Mouse (Mus musculus) gastrocnemius, postnatal 25 days (tissue): ENCODE measurements around the gene Ptprs. TPM values are rescaled to one million over a fixed set of nuclear protein-coding genes. Genes with fewer than 3 reads are reported as not detected.

ENCODE experiments used
- DNase-seq: peaks from one replicate; pipeline ENCODE4 v3.0.0; 2022
- microRNA-seq, 2 experiments: library from miRNA; unstranded; fragments of <30 nt; microRNA quantifications; one replicate each; pipeline ENCODE4 v1.2.0; 2021; ENCODE audit warnings: borderline replicate concordance in 2 of 2
- total RNA-seq, 2 experiments: library from RNA; stranded (reverse); gene quantifications; 1 replicate in 1 of 2; 2 replicates in 1 of 2; pipeline ENCODE4 v1.2.3; 2021

The Ptprs gene
- total RNA-seq, 2 experiments from 2014 or later, result 37.7 to 39.6 TPM

DNA sequence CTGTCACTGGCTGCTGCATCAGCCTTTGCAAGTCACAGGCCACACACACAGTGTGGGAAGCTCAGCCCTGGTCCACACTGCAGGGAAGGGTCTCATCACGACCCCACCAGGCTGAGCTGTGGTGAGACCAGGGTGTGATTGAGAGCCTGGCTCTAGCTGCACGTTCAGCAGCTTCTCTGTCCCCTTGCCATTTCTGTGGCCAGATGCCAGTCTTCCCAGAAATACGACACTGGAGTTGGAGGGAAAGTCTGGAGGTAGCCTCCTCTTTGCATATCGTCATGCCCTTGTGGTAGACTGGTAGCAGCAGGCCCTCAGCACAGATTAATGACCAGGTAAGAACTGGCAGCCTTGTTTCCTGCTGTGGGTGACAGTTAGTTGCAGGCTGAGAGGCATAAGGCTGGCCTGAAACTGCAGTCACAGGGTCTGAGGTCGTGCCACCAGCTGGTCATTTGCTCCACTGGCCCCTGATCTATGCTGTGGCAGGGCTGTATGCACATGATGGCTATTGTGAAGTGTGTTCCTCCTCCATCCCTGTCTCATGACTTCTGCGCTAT is 96.9 kb downstream of the Ptprs start:
- DNase-seq, result no peak

DNA sequence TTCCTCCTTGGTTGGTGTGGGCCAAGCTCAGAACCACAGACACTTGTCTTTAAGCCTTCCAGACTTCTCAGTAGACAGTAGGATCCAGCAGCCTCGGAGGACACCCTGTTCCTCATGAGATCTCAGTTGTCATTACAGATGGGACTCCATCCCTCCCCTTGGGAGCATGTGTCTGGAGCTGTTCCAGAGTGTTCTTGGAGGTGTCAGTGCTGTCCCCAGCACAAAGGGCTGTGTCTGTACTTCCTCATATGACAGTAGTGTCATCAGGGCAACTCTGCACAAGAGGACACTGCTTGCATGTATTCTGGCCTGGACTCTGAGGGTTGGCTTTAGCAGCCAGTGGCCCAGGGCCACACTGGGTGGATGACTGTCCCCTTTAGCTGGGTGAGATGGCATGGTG is 101.4 kb downstream of the Ptprs start:
- peak; percentile 63 for DNase-seq

DNA sequence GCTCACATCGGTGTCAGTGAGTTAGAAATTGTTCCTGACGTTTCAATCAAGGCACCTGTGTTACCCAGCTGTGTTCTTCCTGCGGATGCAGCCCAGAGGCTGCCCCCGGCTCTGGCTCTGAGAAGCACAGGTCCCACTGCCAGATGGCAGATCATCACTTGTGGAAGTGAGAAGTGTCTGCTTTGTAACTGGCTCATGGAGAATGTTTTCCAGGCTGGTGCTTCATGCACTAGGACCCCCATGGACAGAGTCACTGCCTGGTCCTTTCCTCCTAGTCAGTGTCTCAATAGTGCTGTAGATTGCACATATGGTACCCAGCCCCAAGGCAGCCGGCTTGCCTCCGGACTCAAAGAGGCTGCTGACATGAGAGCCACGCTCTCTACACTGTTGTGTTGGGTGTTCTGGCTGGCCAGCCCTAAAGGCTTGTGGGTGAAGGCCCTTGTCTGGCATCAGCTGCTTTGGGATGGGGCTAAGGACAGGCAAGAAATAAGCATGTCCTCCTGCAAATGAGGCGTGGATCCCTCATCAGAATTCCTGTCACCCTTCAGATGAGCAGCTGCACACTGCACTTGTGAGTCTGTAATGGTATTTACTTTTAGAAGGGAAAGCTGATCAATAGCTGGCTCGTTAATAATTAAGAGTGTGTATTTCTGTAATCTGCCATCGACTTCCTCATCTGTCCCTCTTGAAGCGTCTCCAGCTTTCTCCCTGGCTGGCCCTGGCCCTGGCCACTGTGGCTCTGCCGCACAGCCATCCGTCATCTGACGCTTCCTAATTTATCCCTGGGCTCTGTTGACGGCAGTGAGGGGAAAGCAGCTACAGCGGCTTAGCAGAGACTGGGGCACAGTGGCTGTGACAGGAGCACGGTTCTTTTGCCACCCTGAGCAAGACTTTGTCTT is 102.9 kb downstream of the Ptprs start:
- DNase-seq, result peak; percentile 45

DNA sequence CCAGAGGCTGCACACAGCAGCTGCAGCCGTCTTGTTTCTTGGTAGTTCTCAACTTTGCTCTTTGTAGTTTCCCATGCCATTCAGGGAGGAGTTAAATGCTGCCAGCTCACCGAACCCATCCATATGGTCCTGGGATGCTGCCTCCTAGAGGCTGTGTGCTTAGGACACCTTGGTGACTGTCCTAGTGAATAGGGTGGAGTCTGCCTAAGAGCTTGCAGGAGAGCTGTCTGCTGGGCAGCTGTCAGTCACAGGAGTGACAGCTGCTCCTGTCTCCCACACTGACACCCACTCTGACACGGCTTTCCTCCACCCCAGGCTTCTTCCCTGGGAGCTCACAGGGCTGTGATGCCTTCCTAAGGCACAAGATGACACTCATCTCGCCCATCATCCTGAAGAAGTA is 104.2 kb downstream of the Ptprs start:
- DNase-seq, result no peak

DNA sequence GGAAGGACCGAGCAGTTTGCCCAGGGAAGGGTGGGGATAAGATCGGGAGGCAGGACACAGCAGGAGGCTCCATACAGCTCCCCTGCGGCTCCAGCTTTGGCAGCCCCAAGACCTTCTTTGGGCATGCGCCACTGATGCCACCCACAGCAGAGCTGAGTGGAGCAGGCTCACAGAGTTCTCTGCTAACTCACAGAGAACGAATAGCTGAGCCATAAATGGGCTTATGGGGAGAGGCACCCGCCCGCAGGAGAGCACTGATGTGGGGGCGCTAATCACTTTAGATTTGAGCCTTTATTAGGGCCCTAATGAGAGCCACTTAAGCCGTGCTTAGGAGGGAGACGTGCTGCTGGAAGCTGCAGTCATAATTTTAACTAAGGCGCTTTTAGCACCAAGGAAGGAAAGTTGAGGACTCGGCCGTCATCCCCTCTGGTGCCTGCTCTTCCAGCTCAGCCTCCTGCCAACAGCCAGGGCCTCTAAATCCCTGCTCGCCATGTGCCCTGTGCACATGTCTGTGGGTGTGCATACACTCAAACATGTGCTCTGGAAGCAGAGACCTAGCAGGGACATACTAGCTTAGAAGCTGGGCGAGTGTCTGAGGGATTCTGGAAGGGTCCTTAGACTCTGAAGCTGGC is 105.1 kb downstream of the Ptprs start:
- no peak for DNase-seq

DNA sequence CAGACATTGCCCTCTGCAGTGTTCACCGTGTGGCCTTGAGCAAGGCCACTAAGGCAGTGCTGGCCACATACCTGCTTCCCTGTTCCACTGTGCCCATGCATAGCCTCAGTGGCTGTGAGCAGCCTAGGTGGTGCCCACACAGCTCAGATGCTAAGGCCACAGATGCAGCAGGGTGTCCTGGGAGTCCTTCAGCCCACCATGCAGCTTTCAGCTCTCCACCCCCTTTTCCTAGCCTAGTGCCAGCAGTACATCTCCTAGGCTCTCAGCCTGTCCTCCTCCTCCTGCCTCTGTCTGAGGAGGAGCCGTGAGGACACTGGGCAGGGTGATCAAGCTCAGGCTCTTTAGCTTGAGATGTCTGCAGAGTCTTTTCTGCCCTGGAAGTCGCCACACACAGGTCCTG is 106.2 kb downstream of the Ptprs start:
- no peak for DNase-seq

DNA sequence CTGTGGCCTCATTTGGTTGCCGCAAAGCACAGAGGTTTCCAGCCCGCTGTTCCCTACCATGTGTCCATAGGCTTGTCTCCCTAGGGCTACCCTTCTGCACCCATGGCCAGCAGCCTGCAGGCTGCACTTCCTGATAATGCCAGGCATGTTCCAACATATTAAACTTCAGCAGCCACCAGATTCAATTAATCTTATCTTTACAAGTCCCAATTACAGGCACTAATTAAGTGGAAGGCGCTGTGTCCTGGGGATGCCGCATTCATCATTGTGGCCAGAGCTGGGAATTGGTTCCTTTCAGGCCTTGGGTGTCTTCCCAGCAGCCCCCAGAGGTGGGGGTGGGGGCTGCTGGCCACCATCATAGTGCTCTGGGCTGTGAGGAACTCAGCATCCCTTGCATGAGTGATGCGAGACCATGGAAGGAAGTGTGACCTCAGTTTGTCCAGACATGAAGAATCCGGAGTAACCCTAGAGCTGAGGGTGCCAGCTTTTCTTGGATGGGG is 107.9 kb downstream of the Ptprs start:
- no peak for DNase-seq

DNA sequence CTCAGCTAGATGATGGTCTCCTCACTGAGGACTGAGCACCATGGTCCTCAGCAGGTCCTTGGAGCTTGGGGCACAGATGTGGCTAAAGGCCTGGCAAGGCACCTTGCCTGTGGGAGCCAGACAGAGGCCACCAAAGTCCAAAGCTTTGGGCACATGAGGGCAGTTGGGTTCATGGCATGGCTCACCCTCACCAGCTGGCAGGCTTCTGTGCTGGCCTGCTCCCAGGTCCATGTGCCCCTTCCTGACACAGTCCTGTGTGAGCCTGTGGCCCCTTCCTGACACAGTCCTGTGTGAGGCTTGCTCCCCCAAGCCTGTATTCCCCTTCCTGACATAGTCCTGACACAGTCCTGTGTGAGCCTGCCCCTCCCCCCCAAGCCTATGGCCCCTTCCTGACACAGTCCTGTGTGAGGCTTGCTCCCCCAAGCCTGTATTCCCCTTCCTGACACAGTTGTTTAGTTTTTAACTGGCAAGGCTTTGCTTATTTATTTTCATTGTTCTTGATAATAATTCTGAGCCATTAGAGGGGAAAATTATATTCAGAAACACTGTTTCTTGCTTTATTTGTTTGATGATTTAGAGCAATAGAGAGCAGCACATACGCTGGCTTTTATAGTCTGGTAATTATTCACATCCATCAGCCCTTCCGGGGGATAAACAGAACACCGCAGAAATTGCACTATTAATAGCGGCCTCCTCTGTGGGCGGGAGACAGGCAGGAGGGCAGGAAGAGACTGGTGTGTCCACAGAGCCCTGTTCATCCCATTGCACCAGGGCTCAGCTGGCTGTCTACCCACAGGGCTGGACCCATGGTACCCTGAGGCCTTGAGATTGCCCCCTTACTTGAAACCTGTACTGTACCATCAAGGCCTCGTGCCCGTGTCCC is 110.3 kb downstream of the Ptprs start:
- DNase-seq, result no peak

Small RNA genes within 50 kb of the gene (microRNA-seq; reads per million reads assigned to microRNA genes)
- gene Mir6977, result 0 reads per million in 2 experiments

Other genes with a start within 250 kb of the Ptprs start
- gene Fem1a, start 219.7 kb downstream of the Ptprs start, total RNA-seq, result 100 to 1,000 TPM; 133 to 135 TPM
- gene Ticam1, start 199.7 kb downstream of the Ptprs start, total RNA-seq, result 1 to 10 TPM; 2.8 to 3.0 TPM
- gene Plin3, start 183.6 kb downstream of the Ptprs start, total RNA-seq, result 10 to 100 TPM; 35.3 to 39.1 TPM
- gene Arrdc5, start 176.2 kb downstream of the Ptprs start, total RNA-seq, result not detected
- 1 to 10 TPM; 2.6 to 2.7 TPM for gene Uhrf1, start 173.2 kb downstream of the Ptprs start, total RNA-seq
- 10 to 100 TPM; 21.5 to 22.6 TPM for gene Kdm4b, start 150.4 kb downstream of the Ptprs start, total RNA-seq
- not detected for gene Znrf4, start 35.9 kb upstream of the Ptprs start, total RNA-seq
- gene Gm20219, start 77.9 kb upstream of the Ptprs start, total RNA-seq, result under 1 TPM; 0.43 to 0.78 TPM
- gene Safb2, start 108.1 kb upstream of the Ptprs start, total RNA-seq, result 10 to 100 TPM; 29.7 to 35.6 TPM
- gene Safb, start 108.3 kb upstream of the Ptprs start, total RNA-seq, result 10 to 100 TPM; 36.8 to 43.8 TPM
- gene 2410015M20Rik, start 133.3 kb upstream of the Ptprs start, total RNA-seq, result 100 to 1,000 TPM; 147 to 152 TPM
- gene Rpl36, start 136.9 kb upstream of the Ptprs start, total RNA-seq, result 100 to 1,000 TPM; 502 to 523 TPM
- 10 to 100 TPM; 53.4 to 64.4 TPM for gene Lonp1, start 150.4 kb upstream of the Ptprs start, total RNA-seq
- not detected for gene Catsperd, start 151.7 kb upstream of the Ptprs start, total RNA-seq
- gene Ranbp3, start 196.8 kb upstream of the Ptprs start, total RNA-seq, result 10 to 100 TPM; 32.8 to 34.2 TPM
- gene Ndufa11, start 241.3 kb upstream of the Ptprs start, total RNA-seq, result 100 to 1,000 TPM; 459 to 461 TPM
- 1 to 10 TPM; 3.3 to 3.5 TPM for gene Vmac, start 241.5 kb upstream of the Ptprs start, total RNA-seq